Mouse (Mus musculus) megakaryocyte-erythroid progenitor cell, adult 5-6 weeks (primary cell): ENCODE measurements around the gene Cyp2w1. TPM values are rescaled to one million over a fixed set of nuclear protein-coding genes. Genes with fewer than 3 reads are reported as not detected.

Experiments used
- ATAC-seq: replicated peaks from 2 replicates; pipeline ENCODE4 v1.8.0; 2016; ENCODE audit warnings: mild to moderate bottlenecking, inconsistent platforms; ENCODE audit not compliant: severe bottlenecking, poor library complexity, low FRiP score, low TSS enrichment
- total RNA-seq, 2 experiments: library from RNA; stranded (forward) in 1 of 2; stranded (reverse) in 1 of 2; fragments of 200-1000, 215-1000 nt in 1 of 2; fragments of >200 nt in 1 of 2; fragmentation: Nextera tagmentation in 1 of 2; gene quantifications; 2 replicates each; pipeline ENCODE4 v1.2.3; 2014 to 2017

Cyp2w1 gene
- total RNA-seq, 2 experiments from 2014 or later = not detected

- no peak for ATAC-seq
Measured at GRCm38 (mm10) chr5:139359244-139359643, 6.8 kb downstream of the Cyp2w1 start.

GRCm38 (mm10) chr5:139363858-139364257 lies 11.4 kb downstream of the Cyp2w1 start:
- no peak for ATAC-seq

- peak; percentile 50 for ATAC-seq
Measured at GRCm38 (mm10) chr5:139364260-139364910, 12.0 kb downstream of the Cyp2w1 start.

GRCm38 (mm10) chr5:139364911-139365571 lies 12.6 kb downstream of the Cyp2w1 start:
- no peak for ATAC-seq

GRCm38 (mm10) chr5:139365827-139366226 lies 13.4 kb downstream of the Cyp2w1 start:
- ATAC-seq = no peak

- ATAC-seq = no peak
Measured at GRCm38 (mm10) chr5:139366484-139366883, 14.1 kb downstream of the Cyp2w1 start.

GRCm38 (mm10) chr5:139367884-139368458 lies 15.6 kb downstream of the Cyp2w1 start:
- no peak for ATAC-seq

- ATAC-seq = no peak
Measured at GRCm38 (mm10) chr5:139368638-139369320, 16.4 kb downstream of the Cyp2w1 start.

- no peak for ATAC-seq
Measured at GRCm38 (mm10) chr5:139370336-139370735, 17.9 kb downstream of the Cyp2w1 start.

GRCm38 (mm10) chr5:139371118-139371517 lies 18.7 kb downstream of the Cyp2w1 start:
- ATAC-seq = no peak

- peak; percentile 89 for ATAC-seq
Measured at GRCm38 (mm10) chr5:139371631-139372401, 19.4 kb downstream of the Cyp2w1 start.

- ATAC-seq = no peak
Measured at GRCm38 (mm10) chr5:139373126-139373525, 20.7 kb downstream of the Cyp2w1 start.

GRCm38 (mm10) chr5:139373889-139374444 lies 21.6 kb downstream of the Cyp2w1 start:
- no peak for ATAC-seq

GRCm38 (mm10) chr5:139374841-139375240 lies 22.4 kb downstream of the Cyp2w1 start:
- ATAC-seq = no peak

- no peak for ATAC-seq
Measured at GRCm38 (mm10) chr5:139377468-139378270, 25.3 kb downstream of the Cyp2w1 start, which contains the start of gene Gpr146. Gene Gpr146 (plus strand): TSS chr5:139377697.

GRCm38 (mm10) chr5:139378271-139378556 lies 25.8 kb downstream of the Cyp2w1 start:
- ATAC-seq = no peak

- ATAC-seq = no peak
Measured at GRCm38 (mm10) chr5:139378986-139379629, 26.7 kb downstream of the Cyp2w1 start.

GRCm38 (mm10) chr5:139379771-139380384 lies 27.5 kb downstream of the Cyp2w1 start:
- no peak for ATAC-seq
